Mouse (Mus musculus): ENCODE results near the gene Gm10837. TPM values are rescaled to one million over a fixed set of nuclear protein-coding genes. Genes with fewer than 3 reads are reported as not detected.

Gene Gm10837
- total RNA-seq, 2 experiments from 2014 or later: not detected

- no peak for DNase-seq
Observed at GRCm38 (mm10) chr14:122535986-122536385, 45.6 kb downstream of the Gm10837 start.

Other genes with a start within 250 kb of the Gm10837 start
- not detected for gene Gm5089, start 39.5 kb upstream of the Gm10837 start, total RNA-seq (2021)
- gene Zic5, start 24.9 kb upstream of the Gm10837 start, total RNA-seq (2021): not detected
- gene Zic2, start 15.2 kb upstream of the Gm10837 start, total RNA-seq (2021): not detected
- gene Pcca, start 43.7 kb downstream of the Gm10837 start, total RNA-seq (2021): 10 to 100 TPM; 26.3 to 34.9 TPM

Data from heart, postnatal 4 days (tissue).